Mouse (Mus musculus) embryo, embryonic 10 days (tissue): ENCODE data around the gene Snrpg.
"Not testable (repeated sequence)": the region's sequence is repeated elsewhere in the genome, so short reads cannot be mapped to it uniquely, and the experiment has no call there.

Experiments used
- DNase-seq: peaks from one replicate; pipeline ENCODE4 v3.0.0-alpha.2; 2015; ENCODE audit warnings: low spot score

The Snrpg gene

DNA sequence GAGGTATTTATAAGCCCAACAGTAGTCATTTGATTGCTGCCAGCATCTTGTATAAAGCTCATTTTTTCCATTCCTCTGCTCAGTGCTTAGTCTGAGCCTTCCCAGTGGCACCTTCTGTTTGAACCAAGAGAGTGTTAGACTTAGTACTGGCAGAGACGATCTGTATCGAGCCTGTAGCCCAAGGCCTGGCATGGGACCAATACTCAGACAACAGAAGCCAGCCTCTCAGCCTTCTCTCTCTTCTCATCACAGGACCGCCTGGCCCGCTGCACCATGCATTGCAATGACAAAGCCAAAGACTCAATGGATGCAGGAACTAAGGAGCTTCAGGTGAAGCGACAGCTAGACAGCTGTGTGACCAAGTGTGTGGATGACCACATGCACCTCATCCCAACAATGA is 2.6 kb upstream of the Snrpg start:
- no peak for DNase-seq

DNA sequence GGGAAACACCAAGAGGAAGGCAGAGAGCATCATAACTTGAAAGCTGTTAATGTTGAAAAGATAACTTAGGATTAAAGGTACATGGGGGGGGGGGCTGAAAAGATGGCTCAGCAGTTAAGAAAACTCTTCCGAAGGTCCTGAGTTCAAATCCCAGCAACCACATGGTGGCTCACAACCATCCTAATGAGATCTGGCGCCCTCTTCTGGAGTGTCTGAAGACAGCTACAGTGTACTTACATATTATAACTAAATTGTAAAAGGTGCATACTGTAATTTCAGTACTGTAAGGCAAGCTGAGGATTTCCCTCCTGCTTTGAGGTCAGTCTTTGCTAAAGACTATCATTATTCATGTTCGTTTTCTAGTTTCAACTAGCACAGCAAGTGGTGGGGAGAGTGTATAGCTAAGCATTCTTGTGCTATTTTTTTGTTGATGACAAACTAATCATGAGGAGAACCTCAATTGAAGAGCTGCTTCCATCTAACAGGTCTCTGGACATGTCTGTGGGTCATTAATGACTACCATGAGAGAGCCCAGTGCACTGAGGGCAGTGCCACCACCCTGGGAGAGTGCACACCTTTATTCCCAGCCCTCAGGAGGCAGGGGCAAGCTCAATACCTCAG is 901 bp upstream of the Snrpg start:
- no peak for DNase-seq

DNA sequence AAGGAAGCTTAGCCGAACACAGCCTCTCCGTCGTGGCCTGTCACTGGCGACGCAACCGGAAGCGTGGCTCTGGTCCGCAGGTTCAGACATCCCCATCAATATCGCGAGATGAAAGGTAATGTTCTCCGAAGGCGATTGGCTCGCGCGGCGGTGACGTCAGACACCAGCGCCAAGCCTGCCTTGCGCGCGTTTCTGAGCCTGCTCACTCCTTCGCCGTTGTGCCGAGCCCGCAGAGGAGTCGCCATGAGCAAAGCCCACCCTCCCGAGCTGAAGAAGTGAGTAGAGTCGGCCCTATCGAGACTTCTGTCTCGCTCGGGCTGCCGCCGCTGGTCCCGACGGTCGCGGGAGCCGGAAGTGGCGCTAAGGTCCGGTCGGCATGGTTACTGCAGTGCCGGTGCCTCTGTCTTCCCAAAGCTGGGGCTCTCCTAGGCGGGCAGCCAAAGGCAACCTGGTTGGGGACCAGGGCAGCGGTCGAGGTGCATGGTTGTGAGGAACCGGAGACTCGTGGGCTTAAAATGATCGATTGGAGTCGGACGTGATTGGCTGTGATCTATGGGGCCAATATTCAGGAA is 322 bp downstream of the Snrpg start:
- DNase-seq: peak; percentile 100

DNA sequence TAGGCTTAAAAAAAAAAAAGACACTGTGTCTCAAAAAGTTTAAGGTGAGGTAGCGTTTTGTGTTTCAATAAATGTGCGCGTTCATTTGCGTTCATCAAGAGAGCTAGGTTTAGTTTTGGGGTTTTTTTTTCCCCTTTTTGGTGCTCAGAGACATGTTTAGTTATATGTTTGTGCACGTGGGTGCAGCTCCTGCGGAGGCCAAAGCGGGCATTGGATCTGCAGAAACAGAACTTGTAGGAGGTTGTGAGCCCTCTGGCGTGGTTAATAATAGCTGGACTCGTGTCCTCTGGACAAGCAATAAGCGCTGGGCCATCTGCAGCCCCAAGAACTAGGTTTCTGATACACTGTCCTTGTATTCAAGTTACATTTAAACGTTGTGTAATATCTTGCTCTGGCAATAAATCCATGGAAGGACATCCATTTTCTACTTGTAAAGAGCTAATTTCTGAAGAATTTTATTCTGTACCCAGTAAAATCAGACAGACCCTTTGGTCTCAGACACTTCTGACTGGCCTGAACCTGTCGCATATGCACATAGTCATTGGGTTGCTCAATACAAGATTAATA is 929 bp downstream of the Snrpg start:
- no peak for DNase-seq

DNA sequence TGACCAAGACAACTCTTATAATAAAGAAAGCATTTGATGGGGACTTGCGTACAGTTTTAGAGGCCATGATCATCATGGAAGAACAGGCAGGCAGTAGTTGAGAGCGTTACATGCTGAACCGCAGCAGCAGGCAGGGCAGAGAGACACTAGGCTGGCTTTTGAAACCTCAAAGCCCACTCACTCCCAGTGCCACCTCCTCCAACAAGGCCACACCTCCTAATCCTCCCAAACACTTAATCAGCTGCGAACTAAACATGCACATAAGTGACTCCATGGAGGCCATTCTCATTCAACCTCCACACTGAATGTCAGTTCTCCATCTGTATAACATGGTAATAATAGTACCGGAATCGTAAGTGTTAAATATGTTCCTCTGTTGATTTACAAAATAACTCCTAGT is 2.5 kb downstream of the Snrpg start:
- no peak for DNase-seq

DNA sequence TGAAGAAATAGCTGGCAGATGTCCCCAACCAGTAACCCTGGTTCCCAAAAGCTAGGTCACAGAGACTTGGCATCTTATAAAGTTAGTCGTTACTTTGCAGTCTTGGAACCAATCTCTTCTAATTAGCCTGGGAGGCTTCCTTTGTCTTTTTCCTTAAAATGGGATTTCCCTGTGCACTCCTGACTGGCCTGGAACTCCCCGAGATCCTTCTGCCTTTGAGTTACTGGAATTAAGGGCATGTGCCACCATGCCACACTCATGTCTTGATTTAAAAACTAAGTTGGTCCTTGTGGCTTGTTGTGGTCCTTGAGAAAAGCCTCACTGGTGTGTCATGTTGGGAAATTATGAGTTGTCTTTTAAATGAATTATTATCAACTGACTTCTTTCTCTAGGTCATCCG is 7.2 kb downstream of the Snrpg start:
- DNase-seq: no peak

DNA sequence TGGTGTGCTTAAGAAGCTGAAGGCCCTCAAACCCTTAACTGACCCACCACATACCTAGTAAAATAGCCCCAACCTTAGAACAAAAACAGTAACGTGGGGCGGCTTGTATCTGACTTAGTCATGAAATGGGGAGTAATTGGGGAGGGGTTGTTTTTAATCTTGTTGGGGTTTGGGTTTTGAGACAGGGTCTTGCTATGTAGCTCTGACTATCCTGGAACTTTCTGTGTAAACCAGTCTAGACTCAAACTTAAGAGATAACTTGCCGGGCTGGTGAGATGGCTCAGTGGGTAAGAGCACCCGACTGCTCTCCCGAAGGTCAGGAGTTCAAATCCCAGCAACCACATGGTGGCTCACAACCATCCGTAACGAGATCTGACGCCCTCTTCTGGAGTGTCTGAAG is 9.0 kb downstream of the Snrpg start:
- not testable (repeated sequence) for DNase-seq

DNA sequence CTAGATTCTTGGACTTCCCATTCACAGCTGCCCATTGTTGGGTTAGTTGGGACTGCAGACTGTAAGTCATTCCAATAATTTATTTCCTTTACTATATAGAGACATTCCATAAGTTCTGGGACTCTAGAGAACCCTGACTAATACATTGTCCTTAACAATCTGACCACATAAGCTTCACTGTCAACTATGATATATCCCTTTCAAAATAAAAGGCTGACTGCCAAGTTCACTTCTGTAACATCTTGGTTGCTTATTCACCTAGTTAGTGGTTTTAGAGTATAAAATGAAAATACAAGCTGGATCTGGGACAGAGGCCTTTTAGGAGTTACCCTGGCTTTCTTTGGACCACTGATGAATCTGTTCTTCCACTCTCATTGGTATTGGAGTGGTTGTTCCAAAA is 11.4 kb downstream of the Snrpg start:
- no peak for DNase-seq

DNA sequence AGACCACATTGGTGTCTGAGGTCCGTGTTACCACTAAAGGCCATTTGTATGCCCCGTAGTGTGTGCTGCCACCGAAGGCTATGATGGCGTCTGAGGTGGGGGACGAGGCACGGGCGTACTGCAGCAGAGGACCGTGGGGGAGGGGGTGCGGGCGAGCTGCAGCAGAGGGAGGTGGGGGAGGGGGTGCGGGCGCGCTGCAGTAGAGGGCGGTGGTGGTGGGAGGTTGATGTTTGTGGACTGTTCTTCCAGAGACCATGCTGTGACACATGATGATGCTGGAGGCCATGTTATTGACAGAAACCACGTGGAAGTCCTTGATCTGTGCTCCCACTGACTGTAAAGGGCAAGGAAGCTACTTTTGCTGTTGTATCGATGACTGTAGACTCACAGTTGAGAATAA is 12.3 kb downstream of the Snrpg start:
- no peak for DNase-seq

DNA sequence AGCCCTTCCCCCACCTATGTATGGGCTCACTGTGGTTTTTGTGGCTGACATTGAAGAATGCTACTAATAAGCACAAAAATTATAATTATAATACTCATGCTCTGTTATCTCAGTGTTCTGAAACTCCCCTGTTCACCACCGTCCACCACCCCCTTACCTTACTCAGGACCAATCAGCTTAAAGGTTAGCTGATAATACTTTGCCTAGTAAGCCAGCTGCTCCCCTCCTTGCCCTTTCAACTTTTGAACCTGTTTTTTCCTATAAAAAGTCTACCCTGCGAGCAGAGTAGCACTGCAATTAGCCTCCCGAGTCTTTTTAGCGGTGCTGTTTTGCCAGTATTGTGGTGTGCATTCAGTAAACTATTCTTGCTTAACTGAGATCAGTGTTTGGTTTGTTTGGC is 13.6 kb downstream of the Snrpg start:
- DNase-seq: no peak

DNA sequence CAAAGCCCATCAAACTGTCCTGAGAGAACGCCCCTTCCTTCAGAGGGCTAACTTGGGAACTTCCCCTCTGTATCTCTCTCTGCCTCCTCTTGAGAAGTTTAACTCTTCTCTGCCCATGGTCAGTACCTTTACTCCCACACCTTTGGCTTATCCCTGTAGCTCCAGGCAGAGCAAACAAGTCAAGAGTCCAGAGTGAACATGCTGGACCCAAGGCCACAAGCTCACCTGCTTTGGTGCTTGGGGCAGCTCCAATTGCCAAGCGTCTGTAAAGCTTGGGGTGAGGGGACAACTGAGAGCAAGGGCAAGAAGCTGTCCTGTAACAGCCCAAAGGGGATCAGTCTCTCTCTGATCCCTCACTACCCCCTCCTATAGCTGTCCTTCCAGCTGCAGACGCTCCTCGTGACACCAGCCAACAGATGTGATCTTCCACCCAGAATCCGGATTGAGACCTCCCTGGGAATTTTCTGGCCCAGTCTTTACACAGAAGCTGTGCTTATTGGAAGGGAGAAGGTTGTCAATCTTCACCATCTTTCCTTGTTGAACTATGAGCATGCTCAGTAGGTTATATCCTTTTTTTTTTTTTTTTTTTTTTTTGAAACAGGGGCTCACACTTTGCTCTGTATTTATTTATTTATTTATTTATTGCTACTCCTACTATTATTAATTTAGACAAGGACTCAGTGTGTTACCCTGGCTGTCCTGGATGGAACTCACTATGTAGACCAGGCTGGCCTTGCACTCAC is 14.4 kb downstream of the Snrpg start:
- DNase-seq: no peak

DNA sequence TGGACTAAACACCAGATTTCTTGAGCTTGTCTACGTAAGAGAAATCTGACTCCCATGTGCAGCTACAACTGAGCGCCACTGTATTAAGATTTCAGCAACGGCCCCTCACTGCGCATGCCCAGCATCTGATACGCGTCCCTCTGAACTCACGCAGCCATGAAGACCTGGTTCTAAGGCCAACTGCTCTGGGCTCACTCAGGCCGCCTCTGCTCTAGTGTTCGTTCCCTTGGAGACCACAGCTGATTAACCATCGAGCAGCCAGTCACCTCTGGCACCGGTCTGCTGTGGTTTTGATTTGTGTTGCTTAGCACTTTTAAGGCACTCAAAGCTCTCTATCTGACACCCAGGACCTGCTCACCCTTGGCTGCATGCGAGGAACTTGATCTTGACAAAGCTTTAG is 16.2 kb downstream of the Snrpg start:
- DNase-seq: no peak

DNA sequence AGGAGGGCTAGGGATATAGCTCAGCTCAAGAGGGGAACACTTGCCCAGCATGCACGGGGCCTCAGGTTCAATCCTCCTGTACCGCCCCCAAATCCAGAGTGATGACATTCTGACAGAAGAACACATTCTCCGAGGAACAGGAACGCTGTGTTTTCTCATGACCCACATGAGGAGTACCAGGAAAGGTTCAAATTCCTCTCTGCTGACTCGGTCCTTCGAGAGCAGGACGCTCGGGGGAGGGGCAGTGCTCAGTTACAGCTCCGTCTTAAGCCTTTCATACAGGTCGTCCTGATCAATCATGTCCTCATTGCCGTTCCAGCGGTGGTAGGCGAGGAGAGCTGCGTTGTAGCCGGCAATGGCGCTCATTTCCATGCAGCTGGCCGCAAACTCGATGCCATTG is 17.4 kb downstream of the Snrpg start:
- no peak for DNase-seq

DNA sequence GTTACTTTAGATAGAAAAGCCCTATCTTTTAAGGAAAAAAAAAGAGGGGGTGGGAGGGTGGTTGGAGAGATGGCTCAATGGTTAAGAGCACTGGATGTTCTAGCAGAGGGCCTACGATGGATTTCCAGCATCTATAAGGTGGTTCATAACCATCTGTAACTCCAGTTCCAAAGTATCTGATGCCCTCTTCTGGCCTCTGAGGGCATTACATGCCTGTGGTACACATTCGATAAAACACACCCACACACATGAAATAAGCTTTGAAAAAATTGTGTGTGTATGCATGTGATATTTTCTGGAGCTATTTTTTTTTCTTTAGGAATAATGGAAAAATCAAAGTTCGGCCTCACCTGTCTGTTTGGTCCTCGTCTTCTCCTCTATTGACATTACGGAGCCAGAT is 20.2 kb downstream of the Snrpg start:
- no peak for DNase-seq

DNA sequence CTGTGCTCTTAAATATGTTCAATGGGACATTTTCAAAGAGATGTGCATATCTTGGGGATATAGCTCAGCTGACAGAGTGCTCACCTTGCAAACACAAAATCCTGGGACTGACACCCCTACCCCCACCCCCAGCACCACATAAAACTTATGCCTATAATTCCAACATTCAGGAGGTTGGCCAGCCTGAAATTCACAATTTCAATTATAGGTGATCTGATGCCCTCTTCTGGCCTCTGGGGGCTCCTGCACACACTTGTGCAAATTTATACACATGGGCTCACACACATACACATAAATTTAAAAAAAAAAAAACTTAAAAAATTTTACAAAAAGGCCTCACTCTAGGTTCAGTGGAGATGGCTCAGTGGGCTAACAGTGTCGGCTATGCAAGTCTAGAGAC is 22.1 kb downstream of the Snrpg start:
- DNase-seq: no peak

DNA sequence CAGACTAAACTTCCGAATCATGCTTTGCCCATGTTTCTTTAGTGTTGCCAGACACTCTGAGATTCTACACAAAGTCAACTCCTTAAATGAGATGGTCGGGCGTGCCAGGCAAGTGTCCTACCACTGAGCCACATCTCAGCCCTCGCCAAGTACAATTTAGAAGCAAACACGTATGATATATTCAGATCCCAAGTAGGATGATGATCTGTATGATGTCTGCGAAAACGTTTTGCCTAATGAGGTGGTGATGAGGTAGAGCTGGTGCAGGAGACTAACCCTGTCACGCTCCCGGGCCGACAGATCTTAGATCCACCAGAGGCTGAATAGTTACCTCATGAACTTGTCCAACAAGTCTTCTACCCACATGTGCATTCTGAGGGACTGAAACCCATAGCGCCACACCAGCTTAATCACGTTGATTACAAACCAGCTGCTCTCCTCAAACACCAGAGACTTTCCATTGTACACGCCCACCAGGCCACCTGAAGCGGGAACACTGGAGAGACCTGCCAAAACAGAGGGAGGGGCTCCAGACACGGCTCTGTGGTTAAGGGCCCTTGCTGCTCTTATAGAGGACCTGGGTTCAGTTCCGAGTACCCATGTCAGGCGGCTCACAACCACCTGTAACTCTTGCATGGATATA is 23.1 kb downstream of the Snrpg start:
- no peak for DNase-seq

DNA sequence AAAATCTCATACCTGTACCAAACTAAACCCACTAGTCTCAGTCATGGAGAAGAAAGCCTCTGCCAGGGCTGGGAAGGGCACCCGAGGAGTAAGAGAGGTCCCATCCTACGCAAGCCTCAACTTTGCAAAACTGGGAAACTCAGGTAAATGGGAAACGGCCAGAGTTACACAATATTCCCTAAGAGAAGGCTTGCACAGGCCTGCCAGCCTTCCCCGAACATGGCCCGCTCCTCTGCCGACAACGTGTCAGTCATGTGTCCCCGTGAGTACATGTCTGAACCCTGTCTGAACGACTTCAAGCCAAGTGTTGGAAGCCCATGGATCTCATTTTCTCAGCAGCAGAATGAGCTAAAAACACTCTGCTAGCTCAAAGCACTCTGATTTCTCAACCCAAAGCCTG is 23.9 kb downstream of the Snrpg start:
- DNase-seq: no peak

DNA sequence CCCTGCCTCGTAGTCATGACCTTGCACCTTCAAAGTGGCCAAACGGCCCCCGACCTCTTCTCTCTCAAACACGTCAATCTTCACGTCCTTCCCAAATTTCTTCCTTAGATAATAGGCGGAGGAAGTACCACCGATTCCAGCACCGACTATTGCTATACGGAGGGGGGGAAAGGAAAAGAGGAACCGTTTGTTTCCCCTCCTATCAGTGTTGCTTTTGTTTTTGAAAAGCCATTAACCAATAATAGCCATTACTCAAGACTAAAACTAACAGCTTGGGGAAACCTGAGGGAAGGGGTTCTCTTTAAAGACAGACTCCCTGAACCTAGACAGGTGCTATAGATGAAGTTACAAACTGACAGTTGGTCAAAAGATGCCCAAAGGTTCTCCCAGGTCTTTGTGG is 24.9 kb downstream of the Snrpg start:
- DNase-seq: no peak

DNA sequence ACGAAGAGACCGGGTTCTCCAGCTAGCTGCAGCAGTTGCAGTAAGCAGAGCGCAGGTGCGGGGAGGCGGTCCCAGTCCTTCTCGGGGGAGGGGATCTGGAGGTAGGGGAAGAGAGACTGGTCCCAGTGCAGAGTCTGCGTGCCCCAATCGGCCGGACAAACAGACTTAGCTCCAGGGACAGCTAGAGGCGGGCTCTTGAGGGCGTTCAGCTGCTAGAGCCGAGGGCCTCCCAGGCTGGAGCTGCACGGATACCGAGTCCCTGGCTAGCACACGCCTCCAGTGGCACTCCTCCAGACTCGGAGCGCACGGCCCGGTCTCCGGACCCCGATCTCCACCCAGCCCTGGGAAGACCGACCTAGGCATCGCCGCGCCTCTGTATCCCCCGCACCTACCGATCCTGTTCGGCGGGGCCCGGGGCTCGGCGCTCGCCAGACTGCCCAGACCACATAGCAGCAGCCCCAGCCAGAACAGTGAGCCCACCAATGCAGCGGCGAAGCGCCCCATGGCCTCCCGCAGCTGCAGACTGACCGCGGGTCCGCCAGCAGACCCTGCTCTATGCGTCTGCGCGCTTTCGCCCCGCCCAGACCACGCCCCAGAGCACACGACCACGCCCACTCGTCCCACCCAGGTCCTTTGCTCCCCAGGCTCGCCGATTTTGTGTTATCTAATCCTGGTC is 25.6 kb downstream of the Snrpg start, which contains the start of gene Pcyox1:
Gene Pcyox1, minus strand, starts transcription at position 574 of the 676 bp plus-strand sequence.
- DNase-seq: peak; percentile 97

DNA sequence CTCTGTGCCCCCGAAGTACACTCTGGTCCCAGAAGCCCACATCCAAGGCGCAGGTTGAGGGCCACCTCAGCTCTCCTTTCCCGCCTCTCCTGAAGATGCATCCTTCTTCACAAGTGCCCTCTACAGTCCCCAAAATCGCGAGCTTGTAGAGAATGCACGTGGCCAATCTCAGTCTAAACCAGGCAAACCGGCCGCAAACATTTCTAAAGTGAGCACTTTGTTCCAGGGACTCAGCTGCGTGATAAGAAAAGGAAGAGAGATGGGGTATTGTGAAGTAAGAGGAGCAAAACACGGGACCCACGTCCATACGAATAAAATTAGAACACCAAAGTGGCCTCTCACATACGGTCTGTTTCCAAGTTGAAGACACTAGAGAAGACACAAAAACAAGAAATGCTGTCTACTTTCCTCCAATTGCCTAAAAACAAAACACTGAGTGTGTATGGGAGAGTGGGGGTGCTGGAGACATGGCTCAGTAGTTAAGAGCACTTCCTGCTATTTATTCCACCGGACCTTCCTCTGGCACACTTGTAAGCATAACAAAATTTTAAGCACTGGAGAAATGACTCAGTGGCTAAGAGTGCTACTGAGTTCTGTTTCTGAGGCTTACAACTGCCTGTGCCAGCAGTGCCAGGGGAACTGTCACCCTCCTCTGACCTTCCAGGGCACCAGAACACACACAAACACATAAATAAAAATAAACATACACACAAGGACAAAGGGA is 26.3 kb downstream of the Snrpg start:
- DNase-seq: no peak

DNA sequence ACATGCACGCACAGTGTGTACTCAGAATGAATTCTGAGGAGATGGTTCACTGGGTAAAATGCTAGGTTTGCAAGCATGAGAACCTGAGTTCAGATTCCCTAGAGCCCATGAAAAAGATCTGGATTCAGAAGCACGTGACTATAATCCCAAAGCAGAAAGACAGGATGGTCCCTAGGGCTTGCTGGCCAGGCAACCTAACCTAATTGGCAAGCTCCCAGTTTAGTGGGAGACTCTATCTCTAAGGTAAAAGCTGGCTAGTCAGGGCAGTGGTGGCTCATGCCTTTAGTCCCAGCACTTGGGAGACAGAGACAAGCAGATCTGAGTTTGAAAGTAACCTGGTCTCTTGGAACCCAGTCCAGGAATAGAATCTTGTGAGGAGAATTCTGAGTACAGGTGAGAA is 27.9 kb downstream of the Snrpg start:
- DNase-seq: no peak

DNA sequence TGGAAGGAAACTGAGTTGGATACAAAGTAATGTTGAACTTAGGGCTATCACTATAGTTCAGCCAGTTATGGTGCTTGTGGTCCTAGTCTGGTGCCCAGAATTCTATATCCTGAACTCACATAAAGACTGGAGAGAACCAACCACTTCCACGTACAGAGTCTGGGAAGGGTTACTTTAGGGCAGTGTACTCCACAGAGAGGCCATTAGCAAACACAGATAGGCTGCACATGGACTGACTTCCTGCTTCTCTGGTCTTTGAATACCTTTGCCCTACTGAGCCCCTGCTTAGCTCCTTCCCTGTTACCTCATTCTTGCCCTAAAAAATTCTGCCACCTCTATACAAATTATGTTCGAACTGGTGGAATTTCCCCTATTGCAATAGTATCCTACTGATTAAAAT is 28.9 kb downstream of the Snrpg start:
- no peak for DNase-seq
